Mouse (Mus musculus) v-Abl transformed pro-B cells (cell line): Measurements from ENCODE around the gene Ntrk3.

Source experiments
- in situ Hi-C, 2 experiments: fragments of 400-800 bp; cut with MboI; formaldehyde crosslinking; loops; one replicate each; pipeline ENCODE4 v1.15.1; 2025; ENCODE audit not compliant: unreplicated experiment in 2 of 2

Gene Ntrk3

DNA sequence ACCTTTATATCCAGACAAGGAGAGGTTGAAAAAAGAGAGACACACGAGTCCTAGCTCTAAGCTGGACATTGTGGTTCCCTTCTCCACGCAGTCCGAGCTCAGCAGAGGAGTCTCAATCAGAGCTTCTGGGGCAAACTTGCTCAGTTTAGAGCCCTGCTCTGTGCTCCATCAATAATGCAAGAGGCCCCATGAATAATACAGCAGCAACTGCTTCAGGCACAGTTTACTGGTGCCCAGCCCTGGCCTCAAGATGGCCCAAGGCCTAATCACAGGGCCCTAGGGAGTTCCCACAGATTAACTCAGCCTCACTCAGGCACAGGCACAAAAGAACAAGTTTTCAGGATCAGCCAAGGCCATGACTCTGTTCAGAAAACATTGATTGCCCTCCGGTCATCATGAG lies 266.1 kb downstream of the Ntrk3 start:
- in situ Hi-C loops: no loop called here

GRCm38 (mm10) chr7:78471270-78471669 lies 266.5 kb downstream of the Ntrk3 start:
- in situ Hi-C loops: no loop called here

- in situ Hi-C loops: no loop called here
Measured at GRCm38 (mm10) chr7:78462605-78463004, 275.2 kb downstream of the Ntrk3 start.

DNA sequence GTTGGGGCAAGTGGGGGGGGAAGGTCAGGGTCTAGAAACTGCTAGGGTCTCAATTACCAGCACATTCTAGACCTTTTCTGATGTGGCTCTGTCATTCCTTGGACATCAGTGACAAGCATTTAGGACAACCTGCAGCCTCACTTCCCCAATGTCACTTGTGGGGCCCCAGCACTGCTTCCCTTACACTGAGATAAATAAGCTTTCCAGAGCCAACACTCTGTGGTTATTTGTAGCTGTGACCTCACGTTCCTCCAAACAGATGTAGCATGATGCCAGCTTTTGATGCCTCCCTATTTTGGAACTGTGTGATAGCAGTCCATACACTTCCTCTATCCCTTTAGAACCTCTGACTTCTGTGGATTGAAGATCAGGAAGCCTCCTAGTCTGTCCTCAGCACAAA lies 278.8 kb downstream of the Ntrk3 start:
- in situ Hi-C loops: no loop called here

GRCm38 (mm10) chr7:78451666-78452065 lies 286.1 kb downstream of the Ntrk3 start:
- in situ Hi-C loops: no loop called here

DNA sequence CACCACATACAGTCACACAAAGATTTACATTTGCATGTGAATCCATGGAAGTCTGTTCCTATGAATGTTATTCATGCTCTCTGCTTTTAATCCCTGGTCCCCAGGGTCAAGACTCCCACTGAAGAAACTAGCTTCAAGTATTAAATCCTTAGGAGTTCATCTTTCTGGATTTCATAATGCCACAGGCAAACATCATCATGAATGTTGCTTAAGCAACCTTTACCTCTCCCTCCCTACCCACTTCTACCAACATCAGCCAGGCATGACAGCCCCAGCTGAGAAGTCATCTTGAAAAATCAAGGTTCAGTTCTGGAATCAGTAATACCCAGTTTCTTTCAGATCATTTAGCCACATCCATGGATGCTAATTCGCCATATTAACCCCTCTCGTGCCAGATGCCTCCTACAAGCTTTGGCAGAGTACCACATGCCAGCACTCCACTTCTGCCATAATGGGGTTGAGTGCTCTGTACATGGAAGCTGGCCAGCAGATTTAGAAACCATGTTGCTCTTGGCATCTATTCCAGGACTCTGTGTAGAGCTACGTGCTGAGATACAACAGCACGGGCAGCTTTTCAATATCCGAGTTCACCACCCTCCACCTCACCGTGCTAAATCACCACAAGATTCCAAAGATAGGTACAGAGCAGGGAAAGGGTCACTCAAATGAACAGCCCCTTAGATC lies 287.8 kb downstream of the Ntrk3 start:
- in situ Hi-C loops: no loop called here

DNA sequence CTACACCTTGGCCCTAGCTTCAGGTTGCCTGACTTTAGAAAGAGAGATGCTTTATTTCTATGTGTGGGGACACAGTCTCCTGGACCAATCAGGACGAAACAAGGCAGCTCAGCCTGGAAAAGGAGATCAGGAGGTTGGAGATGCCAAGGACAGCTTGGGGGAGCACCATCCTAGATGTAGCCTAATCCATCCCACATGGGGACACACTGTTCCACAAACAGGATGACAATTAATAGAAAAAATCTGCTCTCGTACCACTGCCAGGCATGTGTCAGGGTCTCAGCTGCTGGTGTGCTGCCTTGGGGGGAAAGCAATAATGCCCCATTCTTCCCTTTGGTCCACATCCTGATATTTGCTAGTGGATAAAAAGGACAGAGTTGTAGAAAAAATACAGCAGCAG lies 289.0 kb downstream of the Ntrk3 start:
- in situ Hi-C loops: no loop called here

DNA sequence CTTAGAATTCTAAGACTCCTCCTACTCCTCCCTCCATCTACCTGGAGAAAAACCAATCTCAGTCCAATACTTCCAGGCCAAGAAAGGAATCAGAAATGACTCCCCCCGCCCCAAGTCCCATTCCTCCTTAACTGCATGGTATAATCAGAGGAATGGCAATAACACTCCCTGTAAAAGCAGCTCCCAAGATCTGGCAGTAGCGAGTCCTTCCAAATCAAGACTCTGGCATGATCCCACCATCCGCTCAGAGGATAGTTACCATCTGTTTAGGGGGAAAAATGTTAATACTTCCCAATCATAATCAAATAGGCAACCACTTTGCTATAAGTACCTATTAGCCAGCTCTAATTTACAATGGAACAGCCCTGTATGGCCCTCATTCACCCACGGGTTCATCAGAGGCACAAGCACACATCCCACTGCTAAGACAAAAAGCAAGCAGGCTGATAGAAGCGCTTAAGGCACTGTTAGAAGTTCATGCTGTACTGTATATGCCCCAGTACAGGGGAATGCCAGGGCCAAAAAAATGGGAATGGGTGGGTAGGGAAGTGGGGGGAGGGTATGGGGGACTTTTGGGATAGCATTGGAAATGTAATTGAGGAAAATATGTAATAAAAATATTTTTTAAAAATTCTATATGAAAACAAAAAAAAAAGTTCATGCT lies 294.3 kb downstream of the Ntrk3 start:
- in situ Hi-C loops: no loop called here

DNA sequence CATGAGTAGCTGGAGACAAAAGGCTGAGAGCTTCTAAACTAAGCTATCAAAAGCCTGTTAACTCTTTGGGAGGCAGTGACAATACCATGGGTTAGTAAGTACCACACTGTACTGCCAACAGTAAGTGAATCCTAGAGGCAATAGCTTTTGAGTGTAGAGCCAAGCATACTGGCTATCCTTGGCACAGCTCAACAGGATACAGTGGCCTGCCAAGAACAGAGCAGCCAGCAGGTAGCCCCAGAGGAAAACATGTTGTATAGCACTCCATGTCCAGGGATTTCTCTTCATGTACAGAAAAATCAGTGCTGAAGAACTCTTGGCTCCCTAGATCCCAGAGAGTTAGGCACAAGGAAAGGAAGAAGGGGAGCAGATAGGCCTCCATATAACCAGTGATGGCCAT lies 296.1 kb downstream of the Ntrk3 start:
- in situ Hi-C loops: no loop called here

DNA sequence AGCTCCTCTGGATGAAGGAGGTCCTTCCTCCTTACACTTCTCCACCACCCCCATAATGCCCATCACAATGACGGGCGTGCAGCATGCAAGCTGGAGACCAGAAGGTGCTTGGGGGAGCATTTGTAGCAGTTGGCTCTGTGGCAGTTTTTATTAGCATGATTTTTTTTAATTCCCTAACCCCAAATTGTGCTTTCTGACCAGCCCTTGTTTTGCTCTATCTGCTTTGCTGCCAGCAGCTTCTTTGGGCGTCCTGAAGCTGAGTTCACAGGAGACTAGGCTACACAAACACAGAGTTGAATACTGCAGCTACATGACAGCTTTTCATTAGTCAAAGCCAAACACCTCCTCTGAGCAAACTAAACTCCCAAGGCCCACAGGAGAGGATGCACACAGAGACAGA lies 296.9 kb downstream of the Ntrk3 start:
- in situ Hi-C loops: no loop called here

DNA sequence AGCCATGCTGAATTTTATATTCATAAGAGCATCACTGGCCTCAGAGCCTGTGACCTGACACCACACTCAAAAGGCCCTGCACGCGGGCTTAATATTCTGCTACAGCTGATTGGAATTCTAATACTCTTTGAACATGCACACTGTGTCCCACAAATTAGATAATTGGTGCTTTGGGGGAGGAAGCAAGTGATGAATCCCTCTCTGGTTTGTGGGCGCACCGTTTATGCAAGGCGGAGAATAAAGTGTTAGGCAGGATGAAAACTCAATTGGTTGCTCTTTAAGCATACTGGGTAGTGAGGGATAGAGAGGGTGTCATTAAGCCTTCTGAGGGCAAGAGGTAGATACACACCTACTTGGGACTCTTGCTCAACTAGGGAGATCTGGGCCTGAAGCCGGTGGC lies 297.3 kb downstream of the Ntrk3 start:
- in situ Hi-C loops: no loop called here

DNA sequence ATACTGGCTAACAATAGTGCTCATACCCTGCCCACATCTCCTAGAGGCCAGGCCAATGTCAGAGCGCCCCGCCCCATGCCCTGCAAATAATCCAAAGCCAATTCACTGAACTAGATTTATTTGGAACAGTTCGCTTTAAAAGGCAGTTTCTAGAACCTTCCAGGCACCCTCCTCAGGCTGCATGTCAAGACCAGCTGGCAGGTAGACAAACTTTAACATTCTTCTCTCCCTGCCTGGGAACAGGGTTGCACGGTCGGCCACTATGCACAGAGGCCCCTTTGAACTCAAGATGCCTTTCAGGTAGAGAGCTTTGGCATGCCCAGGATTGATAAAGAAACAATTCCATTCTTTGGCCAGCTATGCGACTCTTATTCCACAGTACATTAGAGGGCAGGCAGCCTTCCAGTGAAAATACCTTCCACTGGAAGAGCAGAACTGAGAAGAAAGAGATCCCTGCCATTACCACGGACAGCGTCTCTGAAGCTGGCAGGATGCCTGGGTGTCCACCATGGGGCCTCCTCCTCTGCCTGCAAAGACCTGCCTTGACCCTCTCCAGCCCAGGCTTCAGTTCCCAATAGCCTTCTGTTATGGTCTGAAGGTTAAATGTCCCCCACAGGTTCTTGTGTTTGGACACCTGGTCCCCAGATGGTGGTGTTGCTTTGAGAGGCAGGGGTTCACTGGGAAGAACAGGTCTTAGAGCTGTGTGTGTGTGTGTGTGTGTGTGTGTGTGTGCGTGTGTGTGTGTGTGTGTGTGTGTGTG lies 298.3 kb downstream of the Ntrk3 start:
- in situ Hi-C loops: no loop called here

- in situ Hi-C loops: no loop called here
Measured at GRCm38 (mm10) chr7:78433617-78434144, 304.1 kb downstream of the Ntrk3 start.

DNA sequence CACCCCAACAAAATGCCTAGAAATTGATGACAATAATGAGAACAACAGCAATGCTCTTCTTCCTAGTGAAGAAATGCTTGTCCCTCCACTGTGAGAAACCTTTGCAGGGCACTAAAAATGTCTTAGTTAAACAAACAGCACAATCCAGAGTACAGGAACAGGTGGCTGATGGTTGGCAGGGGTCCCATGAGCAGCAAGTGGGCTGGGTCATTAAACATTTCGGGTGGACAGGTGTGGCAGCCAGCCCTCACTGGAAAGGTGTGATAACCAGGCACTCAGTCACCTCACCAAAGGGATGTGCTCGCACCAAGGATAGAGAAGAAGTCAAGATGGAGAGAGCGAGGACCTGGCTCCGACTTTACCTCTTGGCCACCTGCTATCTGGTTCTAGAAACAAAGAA lies 306.2 kb downstream of the Ntrk3 start:
- in situ Hi-C loops: no loop called here

DNA sequence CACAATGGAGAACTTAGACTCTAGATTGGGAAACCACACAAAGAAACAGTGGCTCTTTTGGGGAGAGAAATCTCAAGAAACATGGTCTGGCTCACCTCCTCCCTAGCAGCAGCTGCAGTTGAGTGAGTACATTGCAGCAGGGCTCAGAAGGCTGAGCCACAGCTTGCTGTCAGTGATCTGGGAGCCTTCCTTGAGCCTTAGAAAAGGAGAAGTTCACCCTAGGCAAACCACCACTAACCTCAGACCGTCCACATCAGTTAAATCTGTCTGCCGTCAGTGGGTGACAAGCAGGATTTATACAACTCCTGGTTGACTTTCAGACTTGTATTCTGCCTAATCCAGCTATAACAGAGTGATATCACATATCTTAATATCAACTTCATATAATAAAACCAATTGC lies 325.6 kb downstream of the Ntrk3 start:
- in situ Hi-C loops: no loop called here

- in situ Hi-C loops: no loop called here
Measured at GRCm38 (mm10) chr7:78409970-78410369, 327.8 kb downstream of the Ntrk3 start.

DNA sequence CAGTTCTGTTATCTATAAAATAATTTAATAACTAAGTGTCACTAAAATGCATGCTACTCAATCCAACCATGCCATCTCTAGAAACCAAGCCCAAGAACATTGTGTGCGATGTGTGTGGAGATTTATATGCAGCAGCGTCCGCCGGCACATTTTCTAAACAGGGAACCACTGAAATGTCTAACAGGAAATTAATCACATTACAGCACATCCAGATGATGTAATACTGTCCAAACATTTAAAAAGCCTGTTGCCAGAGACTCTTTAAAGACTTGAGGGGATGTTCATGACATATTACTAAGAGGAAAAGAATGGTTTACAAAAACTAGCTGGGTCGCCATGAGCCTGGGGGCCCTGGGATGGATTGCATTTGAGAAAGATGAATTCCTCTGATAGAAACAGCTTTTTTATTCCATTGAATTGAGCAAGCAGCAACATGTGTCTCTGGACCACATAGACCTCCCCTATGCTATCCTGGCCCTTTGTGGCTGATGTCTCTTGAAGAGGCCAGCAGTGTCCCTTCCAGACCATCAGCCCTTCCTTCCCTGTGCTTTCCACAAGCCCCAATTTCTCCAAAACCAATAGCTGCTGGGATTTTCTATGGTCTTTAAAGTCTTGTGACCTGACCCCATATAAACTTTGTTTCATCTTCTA lies 331.0 kb downstream of the Ntrk3 start:
- in situ Hi-C loops: no loop called here

DNA sequence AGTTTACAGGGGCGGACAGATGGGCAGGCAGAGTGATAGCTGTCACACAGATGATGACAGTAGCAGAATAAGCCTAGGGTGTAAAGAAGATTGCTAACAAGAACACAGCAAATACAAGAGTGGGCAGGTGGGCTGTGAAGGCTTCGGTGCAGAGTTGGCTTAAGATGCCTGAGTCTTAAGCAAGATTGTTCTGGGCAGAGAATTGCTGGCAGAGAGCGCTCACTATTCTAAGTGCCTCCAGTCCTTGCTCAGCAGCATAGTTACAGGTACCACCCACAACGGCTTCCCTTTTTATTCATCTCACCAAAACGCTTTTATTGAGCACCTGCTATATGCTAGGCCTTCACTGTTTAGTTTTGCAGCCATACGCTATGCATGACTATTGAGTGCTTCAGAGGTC lies 333.3 kb downstream of the Ntrk3 start:
- in situ Hi-C loops: no loop called here

DNA sequence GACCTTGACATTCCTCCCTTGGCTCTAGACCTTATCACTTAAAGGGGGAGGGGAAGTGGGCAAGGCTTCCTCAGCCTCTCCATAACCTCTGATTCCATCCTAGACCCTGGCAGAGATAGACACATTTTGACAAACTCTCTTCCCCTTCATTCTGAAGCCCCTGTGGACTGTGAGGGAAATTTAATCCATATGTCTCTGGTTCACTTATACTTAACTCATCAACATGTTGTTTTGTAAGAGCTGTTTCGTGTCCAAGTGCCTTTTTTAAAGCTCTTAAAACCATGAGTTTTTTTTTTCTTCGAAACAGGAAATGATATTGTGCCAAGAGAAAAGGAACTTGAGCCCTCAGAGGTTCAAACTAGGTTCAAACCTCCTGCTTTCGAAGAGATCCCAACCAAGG lies 335.3 kb downstream of the Ntrk3 start:
- in situ Hi-C loops: no loop called here

DNA sequence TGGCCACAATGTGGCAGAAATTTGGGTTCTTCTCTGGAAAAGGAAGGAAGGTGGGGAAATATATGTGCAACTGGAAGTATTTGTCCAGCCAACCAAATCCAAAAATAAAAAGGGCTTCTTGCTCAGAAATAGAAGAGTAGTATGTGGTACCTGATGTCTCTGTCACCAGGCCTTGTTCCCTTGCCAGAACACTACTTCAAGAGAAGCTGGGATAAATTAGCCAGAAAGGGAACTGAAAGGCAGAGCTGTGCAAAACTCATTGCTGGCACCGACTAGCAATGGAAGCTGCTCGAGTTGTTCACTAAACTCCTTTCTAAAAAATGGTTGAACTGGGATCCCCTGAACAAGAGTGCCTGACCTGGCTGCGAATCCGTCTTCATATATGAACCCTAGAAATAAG lies 337.6 kb downstream of the Ntrk3 start:
- in situ Hi-C loops: no loop called here

- in situ Hi-C loops: no loop called here
Measured at GRCm38 (mm10) chr7:78398377-78398776, 339.4 kb downstream of the Ntrk3 start.
